Mouse (Mus musculus) midbrain, embryonic 15.5 days (tissue): Measurements from ENCODE around the gene Dkc1. TPM values are rescaled to one million over a fixed set of nuclear protein-coding genes. Genes with fewer than 3 reads are reported as not detected.

Experiments
- ATAC-seq: fragments of 200-750 bp; cut with Nextera tagmentation; replicated peaks from 2 replicates; pipeline ENCODE4 v1.8.0; 2017; ENCODE audit warnings: moderate TSS enrichment
- H3K27ac ChIP-seq: fragments of 300-500 bp; sonication (generic); 2 replicates; pipeline ENCODE4 v1.5.1; 2015; ENCODE audit warnings: mild to moderate bottlenecking, inconsistent platforms
- H3K27me3 ChIP-seq: fragments of 300-500 bp; sonication (generic); replicated peaks from 2 replicates; pipeline ENCODE4 v1.6.1; 2015; ENCODE audit warnings: inconsistent platforms
- H3K36me3 ChIP-seq: fragments of 300-500 bp; sonication (generic); replicated peaks from 2 replicates; pipeline ENCODE4 v1.6.1; 2015; ENCODE audit warnings: inconsistent platforms
- H3K4me1 ChIP-seq: fragments of 300-500 bp; sonication (generic); 2 replicates; pipeline ENCODE4 v1.6.1; 2015; ENCODE audit warnings: inconsistent platforms
- H3K4me2 ChIP-seq: fragments of 300-500 bp; sonication (generic); 2 replicates; pipeline ENCODE4 v1.6.1; 2015; ENCODE audit warnings: inconsistent platforms, mild to moderate bottlenecking, moderate library complexity
- H3K4me3 ChIP-seq: fragments of 300-500 bp; sonication (generic); 2 replicates; pipeline ENCODE4 v1.5.1; 2015; ENCODE audit warnings: mild to moderate bottlenecking, inconsistent platforms
- H3K9ac ChIP-seq: fragments of 300-500 bp; sonication (generic); 2 replicates; pipeline ENCODE4 v1.6.1; 2015; ENCODE audit warnings: mild to moderate bottlenecking, inconsistent platforms
- H3K9me3 ChIP-seq: fragments of 300-500 bp; sonication (generic); 2 replicates; pipeline ENCODE4 v1.6.1; 2016; ENCODE audit warnings: inconsistent platforms
- WGBS: fragments of 180-500 bp; shearing (Covaris S2); methylation state at CpG from one replicate; pipeline ENCODE4 v1.1.7; 2015; ENCODE audit warnings: mixed read lengths; 5-methylcytosine and 5-hydroxymethylcytosine counted together
- polyA plus RNA-seq: library from polyadenylated mRNA; unstranded; fragments of >200 nt; fragmentation: Nextera tagmentation; extraction: Ambion mirVana; gene quantifications from 2 replicates; pipeline ENCODE4 v1.2.1, GENCODE M21; 2015

The Dkc1 gene
- polyA plus RNA-seq, 1 experiment from 2014 or later: 59.8 TPM

DNA sequence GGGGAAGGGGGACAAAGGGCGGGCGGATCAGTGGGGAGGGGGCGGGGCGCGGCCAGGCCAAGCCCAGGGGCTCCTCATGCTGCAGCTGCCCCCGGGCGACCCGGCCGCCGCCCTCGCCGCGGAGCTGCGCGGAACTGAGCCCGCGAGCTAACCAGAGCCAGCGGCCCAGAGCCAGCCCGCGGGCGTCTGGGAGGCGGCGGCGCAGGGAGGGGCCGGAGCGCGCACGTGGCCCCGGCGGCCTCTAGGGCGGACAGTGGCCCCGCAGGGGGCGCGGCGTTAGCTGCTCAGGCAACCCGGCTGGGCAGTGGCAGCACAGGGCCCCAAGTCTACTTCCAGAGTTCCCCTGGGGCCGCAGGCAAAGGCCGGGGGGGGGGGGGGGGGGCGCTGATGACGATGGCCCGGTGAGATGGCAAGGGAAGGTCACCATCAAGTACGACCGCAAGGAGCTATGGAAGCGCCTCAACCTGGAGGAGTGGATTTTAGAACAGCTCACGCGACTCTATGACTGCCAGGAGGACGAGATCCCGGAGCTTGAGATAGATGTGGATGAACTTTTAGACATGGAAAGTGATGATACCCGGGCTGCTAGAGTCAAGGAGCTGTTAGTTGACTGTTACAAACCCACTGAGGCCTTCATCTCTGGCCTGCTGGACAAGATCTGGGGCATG is 60.1 kb downstream of the Dkc1 start:
- peak; percentile 71 for ATAC-seq
- Histone ChIP-seq H3K9me3 (no peaks in the 10 kb centered on the region), H3K4me3 (peak overlapping the region; percentile 46), H3K4me1 (no peaks in the 10 kb centered on the region), H3K9ac (peak overlapping the region; percentile 34; the same call in 1 of the 2 replicates), H3K27ac (no peak overlapping the region), H3K27me3 (no peaks in the 10 kb centered on the region), H3K4me2 (peak overlapping the region; percentile 68), H3K36me3 (no peaks in the 10 kb centered on the region)
- WGBS: 13% methylated on average over 41 of the region's 49 CpGs

Other genes starting within 250 kb of the Dkc1 start
- 2.6 and 3.0 TPM in 2 replicates for gene Gab3, start 10.4 kb upstream of the Dkc1 start, polyA plus RNA-seq
- 20.6 and 22.5 TPM in 2 replicates for gene Mpp1, start 35.2 kb downstream of the Dkc1 start, polyA plus RNA-seq
- 0.32 TPM in 1 of 2 replicates, not detected in the other for gene Smim9, start 67.9 kb downstream of the Dkc1 start, polyA plus RNA-seq